ENCODE assay signal across 7 mouse cellular contexts in the genomic region with DNA sequence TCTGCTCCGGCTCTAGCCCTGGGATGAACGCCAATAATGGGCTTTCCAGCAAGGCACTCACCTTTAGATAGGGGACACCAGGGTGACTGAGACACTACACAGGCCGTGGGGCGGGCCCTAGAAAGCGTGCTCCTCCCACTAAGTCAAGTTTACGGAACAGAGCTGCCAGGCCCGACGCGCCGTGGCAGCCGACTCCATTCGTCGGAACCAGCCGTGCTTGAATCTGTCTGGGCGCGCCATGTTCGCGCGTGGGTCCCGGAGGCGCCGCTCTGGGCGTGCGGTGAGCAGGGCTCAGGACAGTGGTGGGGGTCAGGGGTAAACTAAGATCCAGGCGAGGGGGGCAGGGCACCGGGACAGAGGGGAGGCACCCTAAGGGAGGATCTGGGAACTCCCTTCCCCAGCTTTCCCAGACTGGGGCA. TPM values are rescaled to one million over a fixed set of nuclear protein-coding genes. Genes with fewer than 3 reads are reported as not detected.
DNase-seq lines count a peak whose midpoint lies in the region; ATAC-seq and TF ChIP-seq lines count a peak whose summit lies in the region.

Prickle3 (plus strand) TSS at position 40 of the 419 bp plus-strand sequence.

- WGBS in hindbrain, embryonic 13.5 days = 23% methylated on average over 26 of the region's 26 CpGs
- WGBS in midbrain, embryonic 16.5 days = 20% methylated on average over 26 of the region's 26 CpGs

- no peaks in the 10 kb centered on the region for H3K4me1 ChIP-seq in ES-Bruce4 (ENCODE audit: control insufficient read depth, insufficient read depth, low read length)
- no peaks in the 10 kb centered on the region for H3K4me1 ChIP-seq in hindbrain, embryonic 13.5 days (replicated peaks)
- H3K4me1 ChIP-seq in midbrain, embryonic 16.5 days (ENCODE audit: control insufficient read depth, insufficient read depth, low read length) = no peaks in the 10 kb centered on the region

- no peak for TF ChIP-seq EP300 in ES-Bruce4 (IDR thresholded peaks at IDR 0.05; ENCODE audit: insufficient read depth, low read depth, low read length)

- H3K4me3 ChIP-seq in ES-Bruce4 (ENCODE audit: low read depth, low read length) = peak within 1 kb of the TSS; percentile 67
- H3K4me3 ChIP-seq in hindbrain, embryonic 13.5 days = peak within 1 kb of the TSS; percentile 30
- H3K4me3 ChIP-seq in midbrain, embryonic 16.5 days (ENCODE audit: low read depth, low read length) = peak within 1 kb of the TSS; percentile 22

- no peak within 1 kb of the TSS for H3K27ac ChIP-seq in ES-Bruce4 (ENCODE audit: insufficient read depth, low read length)
- H3K27ac ChIP-seq in hindbrain, embryonic 13.5 days = no peak within 1 kb of the TSS
- no peak within 1 kb of the TSS for H3K27ac ChIP-seq in midbrain, embryonic 16.5 days (ENCODE audit: low read length)

- TF ChIP-seq POLR2A in ES-Bruce4 (IDR thresholded peaks at IDR 0.05; ENCODE audit: insufficient read depth, low read length) = no peak

- no peak for TF ChIP-seq CTCF in ES-Bruce4 (IDR thresholded peaks at IDR 0.05; ENCODE audit: low read depth, low read length)

- H3K9me3 ChIP-seq in ES-Bruce4 (replicated peaks; ENCODE audit: control insufficient read depth, insufficient read depth, low read length, poor library complexity, severe bottlenecking) = no peaks in the 10 kb centered on the region
- H3K9me3 ChIP-seq in hindbrain, embryonic 13.5 days = no peaks in the 10 kb centered on the region
- no peaks in the 10 kb centered on the region for H3K9me3 ChIP-seq in midbrain, embryonic 16.5 days (replicated peaks; ENCODE audit: control insufficient read depth, low read length, poor library complexity, severe bottlenecking)

- peak within 1 kb of the TSS; percentile 47 for H3K4me2 ChIP-seq in hindbrain, embryonic 13.5 days
- peak within 1 kb of the TSS; percentile 42 for H3K4me2 ChIP-seq in midbrain, embryonic 16.5 days (ENCODE audit: low read length)

- peak; percentile 82 for DNase-seq in adrenal gland, adult 2 months
- DNase-seq in gastrocnemius, adult 18-20 months (ENCODE audit: low spot score) = peak; percentile 74
- peak; percentile 44 for DNase-seq in liver
- peak; percentile 64 for DNase-seq in urinary bladder, postnatal 14 days (ENCODE audit: low spot score)

- no peaks in the 10 kb centered on the region for H3K27me3 ChIP-seq in ES-Bruce4 (ENCODE audit: control insufficient read depth, insufficient read depth, low read length, poor library complexity, severe bottlenecking)
- H3K27me3 ChIP-seq in hindbrain, embryonic 13.5 days = no peaks in the 10 kb centered on the region
- H3K27me3 ChIP-seq in midbrain, embryonic 16.5 days (ENCODE audit: control insufficient read depth, insufficient read depth, low read depth, low read length) = no peaks in the 10 kb centered on the region

- H3K9ac ChIP-seq in ES-Bruce4 (ENCODE audit: low read depth, poor library complexity, severe bottlenecking) = peak within 1 kb of the TSS; percentile 58
- H3K9ac ChIP-seq in hindbrain, embryonic 13.5 days = no peak within 1 kb of the TSS
- H3K9ac ChIP-seq in midbrain, embryonic 16.5 days (ENCODE audit: low read depth, low read length) = no peak within 1 kb of the TSS

- peak; percentile 46; the same call in 1 of the 2 replicates for ATAC-seq in hindbrain, embryonic 13.5 days (ENCODE audit: low FRiP score)
- ATAC-seq in midbrain, embryonic 16.5 days = peak; percentile 61; the same call in 1 of the 2 replicates

- H3K36me3 ChIP-seq in ES-Bruce4 (ENCODE audit: control insufficient read depth, insufficient read depth, low read length, poor library complexity, severe bottlenecking) = no peaks in the 10 kb centered on the region
- H3K36me3 ChIP-seq in hindbrain, embryonic 13.5 days = peaks cover 7% of the 10 kb centered on the region; the same call in 1 of the 2 replicates
- no peaks in the 10 kb centered on the region for H3K36me3 ChIP-seq in midbrain, embryonic 16.5 days (ENCODE audit: control insufficient read depth, insufficient read depth, low read length)

RNA-seq across cellular contexts. Expression of gene Prickle3, which starts in this region (rescaled TPM):
- polyA plus RNA-seq in ES-Bruce4 (2011; ENCODE audit: insufficient read depth, insufficient read length, low read depth, missing spikeins) = 5.8 and 6.1 TPM in 2 replicates
- total RNA-seq in adrenal gland, adult 2 months (2021) = 10 to 100 TPM in 1 of 2 experiments, 1 to 10 TPM in 1; 10.0 to 12.3 TPM
- polyA plus RNA-seq in adrenal gland, adult 2 months (2012; rRNA removed) = 46.0 and 46.4 TPM in 2 replicates
- 10 to 100 TPM; 10.8 to 26.5 TPM for total RNA-seq in gastrocnemius, adult 18-20 months (2021)
- 1.4 and 1.8 TPM in 2 replicates for polyA plus RNA-seq in hindbrain, embryonic 13.5 days (2015; fragmentation: Nextera tagmentation; extraction: Ambion mirVana)
- polyA plus RNA-seq in midbrain, embryonic 16.5 days (2015; fragmentation: Nextera tagmentation; extraction: Ambion mirVana) = 1.5 and 1.9 TPM in 2 replicates
